Mouse (Mus musculus): ENCODE results near the gene Polh. TPM values are rescaled to one million over a fixed set of nuclear protein-coding genes. Genes with fewer than 3 reads are reported as not detected.

Gene Polh
- total RNA-seq, 1 experiment from 2014 or later = 27.4 TPM

DNA sequence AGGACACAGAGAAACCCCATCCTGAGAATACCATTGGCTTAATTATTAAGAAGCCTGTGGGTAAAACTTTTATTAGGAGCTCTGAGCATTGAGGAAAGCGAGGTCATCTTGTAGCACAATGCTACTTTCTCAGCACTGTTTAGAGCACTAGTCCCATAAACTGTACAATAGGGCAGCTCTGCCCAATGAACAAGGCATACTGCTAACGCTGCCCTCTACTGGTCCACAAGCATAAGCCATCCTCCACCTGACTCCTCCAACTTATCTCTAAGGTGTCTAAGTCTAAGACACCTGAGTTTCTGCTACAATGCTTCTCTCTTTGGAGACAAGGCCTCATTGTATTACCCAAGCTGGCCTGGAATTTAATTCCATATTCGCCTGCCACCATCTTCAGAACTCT is 31.9 kb downstream of the Polh start:
- peak; percentile 64 for ATAC-seq (replicated peaks; ENCODE audit: low read depth, poor library complexity, severe bottlenecking)

DNA sequence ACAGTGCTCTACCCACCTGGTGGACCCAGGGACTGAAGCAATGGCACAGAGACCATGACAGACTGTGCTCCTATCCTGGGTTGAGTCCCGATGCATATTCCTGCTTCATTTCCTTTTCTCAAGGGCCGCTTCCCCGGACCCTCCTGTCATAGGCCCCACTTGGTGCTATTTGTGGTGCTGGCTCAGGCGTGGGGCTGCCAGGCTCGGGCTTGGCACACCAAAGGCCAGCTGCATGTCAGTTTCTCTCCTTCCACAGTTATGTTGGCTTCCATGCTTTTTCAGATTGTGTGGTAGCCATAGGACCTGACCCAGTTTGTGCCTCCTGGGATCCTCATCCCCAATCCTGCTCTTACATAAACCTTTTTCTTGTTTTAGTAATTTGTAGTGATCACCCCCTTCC is 33.7 kb downstream of the Polh start:
- no peak for ATAC-seq (replicated peaks; ENCODE audit: low read depth, poor library complexity, severe bottlenecking)

DNA sequence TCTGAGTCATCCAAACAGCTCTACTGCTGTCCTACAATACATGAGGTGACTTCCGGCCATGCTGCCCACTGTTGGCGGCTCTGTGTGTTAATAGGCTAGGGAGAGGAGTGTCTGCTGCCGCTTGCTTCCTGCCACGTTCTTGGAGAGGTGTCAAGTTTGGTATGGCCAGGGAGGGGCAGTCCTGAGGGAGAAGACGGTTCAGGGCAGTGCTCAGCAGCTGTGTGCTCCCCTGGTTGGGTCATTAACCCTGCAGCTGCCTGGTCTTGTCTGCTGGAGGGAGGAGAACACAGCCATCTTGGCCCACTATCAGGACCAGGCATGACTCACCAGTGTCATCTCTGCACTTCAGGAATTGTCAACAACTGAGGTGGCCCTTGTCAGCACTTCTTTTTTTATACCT is 34.1 kb downstream of the Polh start:
- 0 out of 2 replicates have a peak, but pooled peaks have one; percentile 12 for ATAC-seq (replicated peaks; ENCODE audit: low read depth, poor library complexity, severe bottlenecking)

DNA sequence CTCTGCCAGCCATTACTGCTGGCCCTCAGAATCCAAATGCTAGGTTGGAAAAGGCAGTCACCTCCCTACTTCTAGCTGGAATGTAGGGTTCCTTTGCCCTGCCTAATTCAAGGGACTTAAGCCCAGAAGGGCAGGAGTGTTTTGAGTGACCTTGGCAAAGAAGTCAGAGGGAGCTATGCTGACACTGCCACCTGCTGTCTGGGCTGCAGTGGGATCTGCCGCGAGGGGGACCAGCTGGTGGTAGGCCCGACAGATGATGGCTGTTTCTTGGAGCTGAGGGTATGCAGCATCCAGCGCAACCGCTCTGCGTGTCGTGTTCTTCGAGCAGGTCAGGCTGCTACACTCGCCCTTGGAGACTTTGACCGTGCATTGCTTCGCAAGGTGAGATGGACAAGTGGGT is 35.4 kb downstream of the Polh start:
- ATAC-seq (replicated peaks; ENCODE audit: low read depth, poor library complexity, severe bottlenecking) = no peak

DNA sequence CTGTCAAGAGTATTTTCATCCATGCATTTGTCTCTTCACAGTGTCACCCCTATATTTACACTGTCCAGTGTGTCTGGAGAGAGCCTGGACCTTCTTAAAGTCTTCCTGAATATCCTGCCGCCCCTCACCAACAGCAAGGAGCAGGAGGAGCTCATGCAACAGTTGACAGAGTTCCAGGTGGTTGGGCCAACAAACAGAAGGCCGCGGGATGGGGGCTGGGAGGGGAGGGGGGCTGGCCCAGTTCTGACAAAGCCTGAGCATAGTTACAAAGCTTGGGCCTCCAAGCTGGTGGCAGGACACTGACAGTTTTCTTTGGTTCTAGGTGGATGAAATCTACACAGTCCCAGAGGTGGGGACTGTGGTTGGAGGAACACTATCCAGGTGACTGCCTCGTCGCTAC is 36.2 kb downstream of the Polh start:
- ATAC-seq (replicated peaks; ENCODE audit: low read depth, poor library complexity, severe bottlenecking) = no peak

DNA sequence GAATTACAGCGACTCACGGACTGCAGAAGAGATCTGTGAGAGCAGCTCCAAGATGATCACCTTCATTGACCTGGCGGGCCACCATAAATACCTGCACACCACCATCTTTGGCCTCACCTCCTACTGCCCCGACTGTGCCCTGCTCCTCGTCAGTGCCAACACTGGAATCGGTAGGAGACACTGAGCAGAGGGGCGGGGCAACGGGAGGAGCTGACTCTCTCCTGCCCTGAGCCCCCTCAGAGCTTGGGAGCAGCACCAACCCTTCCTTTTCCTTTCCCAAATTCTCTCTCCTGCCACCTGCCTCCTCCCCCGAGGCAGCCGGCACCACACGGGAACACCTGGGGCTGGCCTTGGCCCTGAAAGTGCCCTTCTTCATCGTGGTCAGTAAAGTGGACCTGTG is 37.0 kb downstream of the Polh start:
- no peak for ATAC-seq (replicated peaks; ENCODE audit: low read depth, poor library complexity, severe bottlenecking)

DNA sequence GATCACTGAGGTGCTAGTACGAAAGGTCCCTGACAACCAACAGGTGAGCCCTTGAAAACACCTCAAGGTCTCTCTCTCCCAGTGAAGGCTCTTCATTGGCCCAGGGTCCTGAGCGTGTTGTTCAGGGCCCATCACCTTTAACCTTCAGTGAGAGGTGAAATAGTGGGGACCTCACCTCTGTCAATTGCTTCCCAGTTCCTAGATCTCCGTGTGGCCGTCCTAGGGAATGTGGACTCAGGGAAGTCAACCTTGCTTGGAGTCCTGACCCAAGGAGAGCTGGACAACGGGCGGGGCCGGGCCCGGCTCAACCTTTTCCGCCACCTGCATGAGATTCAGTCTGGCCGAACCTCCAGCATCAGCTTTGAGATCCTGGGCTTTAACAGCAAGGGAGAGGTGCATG is 37.7 kb downstream of the Polh start:
- ATAC-seq (replicated peaks; ENCODE audit: low read depth, poor library complexity, severe bottlenecking) = no peak

DNA sequence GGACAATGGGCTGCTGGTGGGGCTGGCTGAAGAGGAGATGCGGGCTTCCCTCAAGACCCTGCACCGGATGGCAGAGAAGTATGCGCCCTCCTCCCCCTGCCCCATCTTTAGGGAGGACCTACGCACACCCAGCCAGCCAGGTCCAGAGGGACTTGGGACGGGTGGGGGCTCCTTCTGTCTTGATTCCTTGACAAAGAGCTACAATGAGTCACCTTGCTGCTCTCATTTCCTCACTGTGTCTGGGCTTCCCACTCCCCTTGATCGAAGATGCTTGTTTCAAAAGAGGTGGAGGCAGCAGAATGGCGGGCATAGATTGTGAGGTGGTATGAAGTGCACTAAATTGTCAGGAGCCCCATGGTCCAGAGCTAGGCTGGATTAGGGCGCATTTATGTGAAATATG is 38.1 kb downstream of the Polh start:
- no peak for ATAC-seq (replicated peaks; ENCODE audit: low read depth, poor library complexity, severe bottlenecking)

DNA sequence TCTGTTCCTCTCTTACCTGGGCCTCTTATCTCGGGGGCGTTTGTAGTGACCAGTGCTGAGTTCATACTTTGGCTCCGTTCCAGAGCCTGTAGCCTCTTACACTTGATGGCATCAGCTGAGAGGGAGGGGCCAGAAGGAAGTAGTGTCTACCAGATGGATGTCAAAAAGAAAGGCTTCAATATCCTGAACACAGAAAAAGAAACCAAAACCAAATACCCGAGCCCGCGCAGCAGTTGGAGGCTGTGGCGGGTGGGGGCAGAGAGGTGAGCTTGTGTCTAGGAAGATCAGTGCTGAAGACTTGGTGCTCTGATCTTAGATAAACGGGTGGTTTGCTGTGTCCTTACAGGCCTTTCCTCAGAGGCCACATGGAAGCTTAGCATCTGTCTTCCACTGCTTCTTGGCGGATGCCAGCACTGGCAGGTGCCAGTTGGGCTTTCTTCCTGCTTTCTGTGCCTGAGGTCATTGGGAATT is 39.5 kb downstream of the Polh start:
- ATAC-seq (replicated peaks; ENCODE audit: low read depth, poor library complexity, severe bottlenecking) = 0 out of 2 replicates have a peak, but pooled peaks have one; percentile 14

DNA sequence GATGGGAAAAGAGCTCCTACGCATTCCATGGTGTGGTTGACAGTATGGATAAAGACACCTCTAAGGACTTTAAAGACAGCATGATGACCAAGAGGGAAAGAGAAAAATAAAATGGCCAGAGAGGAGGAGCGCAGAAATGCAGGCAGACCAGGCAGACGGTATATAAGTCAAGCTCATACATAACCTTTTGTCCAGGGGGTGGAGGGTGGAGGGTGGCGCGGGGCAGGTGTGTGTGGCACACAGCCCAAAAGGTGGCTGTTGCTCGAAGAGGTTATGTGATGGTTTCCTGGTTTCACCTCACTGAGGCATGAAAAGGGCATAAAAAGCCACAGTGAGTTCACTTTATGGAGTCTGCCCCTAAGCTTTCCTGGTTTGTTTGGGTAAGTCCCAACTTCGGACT is 39.9 kb downstream of the Polh start:
- no peak for ATAC-seq (replicated peaks; ENCODE audit: low read depth, poor library complexity, severe bottlenecking)

DNA sequence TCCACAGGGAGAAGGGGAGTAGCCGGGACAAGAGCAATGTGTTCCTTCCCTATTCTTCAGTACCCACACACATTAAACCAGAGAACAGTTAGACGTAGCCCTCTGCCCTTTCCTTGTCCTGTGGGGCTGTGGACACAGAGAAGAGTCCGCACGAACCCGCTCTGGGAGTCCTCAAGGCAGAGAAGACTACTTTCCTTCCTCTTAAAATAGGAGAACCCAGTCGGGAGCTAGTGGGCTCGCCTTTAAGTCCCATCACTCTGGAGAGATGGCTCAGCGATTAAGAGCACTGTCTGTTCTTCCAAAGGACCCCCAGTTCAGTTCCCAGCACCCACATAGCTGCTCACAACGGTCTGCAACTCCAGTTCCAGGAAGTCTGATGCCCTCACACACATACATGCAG is 40.7 kb downstream of the Polh start:
- ATAC-seq (replicated peaks; ENCODE audit: low read depth, poor library complexity, severe bottlenecking) = no peak

DNA sequence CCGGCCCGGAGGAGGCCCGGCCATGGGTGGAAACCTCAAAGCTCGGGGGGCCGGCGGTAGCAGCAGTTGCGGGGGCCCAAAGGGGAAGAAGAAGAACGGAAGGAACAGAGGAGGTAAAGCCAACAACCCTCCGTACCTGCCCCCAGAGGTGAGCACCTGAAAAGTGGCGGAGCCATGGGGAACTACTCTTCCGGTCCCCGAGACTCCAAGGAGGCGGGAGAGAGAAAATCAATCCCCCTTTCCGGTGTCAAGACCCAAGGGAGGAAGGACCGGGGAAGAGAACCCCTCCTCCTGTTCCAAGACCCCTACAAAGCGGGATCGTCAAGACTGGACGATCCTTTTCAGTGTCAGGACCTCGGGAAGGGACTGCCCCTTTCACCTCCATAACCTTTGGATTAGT is 41.3 kb downstream of the Polh start:
- no peak for ATAC-seq (replicated peaks; ENCODE audit: low read depth, poor library complexity, severe bottlenecking)

DNA sequence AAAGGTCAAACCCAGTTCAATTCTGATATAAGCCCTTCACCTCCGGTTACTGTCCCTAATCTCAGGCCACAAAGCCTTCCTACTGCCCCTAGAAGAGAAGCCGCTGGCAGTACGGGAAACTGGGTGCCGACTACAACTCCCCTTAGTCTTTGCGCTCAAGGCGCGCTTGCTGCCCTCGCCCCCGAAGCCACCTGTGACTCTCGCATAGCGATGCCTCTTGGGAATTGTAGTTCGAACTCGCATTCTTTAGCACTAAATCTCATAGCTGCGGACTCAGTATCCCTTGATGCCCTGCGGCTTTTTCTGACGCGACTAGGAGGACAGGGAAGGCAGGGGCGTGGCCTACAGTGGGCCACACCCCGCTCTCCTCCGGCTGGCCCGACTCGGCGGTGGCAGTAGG is 41.8 kb downstream of the Polh start, which contains the start of gene Gtpbp2:
Gene Gtpbp2 (plus strand): TSS at position 347 of the 400 bp plus-strand sequence.
- peak; percentile 86 for ATAC-seq (replicated peaks; ENCODE audit: low read depth, poor library complexity, severe bottlenecking)

DNA sequence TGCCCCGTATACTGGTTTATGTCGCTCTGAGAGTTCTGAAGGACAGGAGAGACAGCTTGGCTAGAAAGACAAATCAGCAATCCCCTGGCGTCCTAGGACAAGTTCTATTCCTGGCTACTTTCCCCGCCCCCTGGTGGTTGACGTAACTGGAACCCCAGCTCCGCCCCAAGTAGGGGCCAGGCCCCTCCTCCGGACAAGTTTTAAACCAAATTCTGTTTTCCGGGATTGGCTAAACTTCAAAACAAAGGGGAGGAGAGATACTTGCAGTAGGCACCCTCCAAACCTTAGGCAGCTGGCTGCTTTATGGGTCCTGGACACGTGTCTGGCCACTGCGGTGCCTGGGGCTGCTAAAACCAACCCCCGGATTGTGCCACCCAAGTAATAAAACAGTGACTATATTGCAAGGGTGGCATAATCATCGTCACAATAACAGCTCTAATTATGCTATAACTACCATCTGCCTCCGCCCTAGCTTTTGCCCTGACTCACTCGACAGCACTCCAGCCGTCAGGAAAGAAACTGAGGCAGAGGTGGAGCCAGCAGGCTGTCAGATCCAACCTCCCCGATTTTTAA is 42.3 kb downstream of the Polh start:
- ATAC-seq (replicated peaks; ENCODE audit: low read depth, poor library complexity, severe bottlenecking) = peak; percentile 58

DNA sequence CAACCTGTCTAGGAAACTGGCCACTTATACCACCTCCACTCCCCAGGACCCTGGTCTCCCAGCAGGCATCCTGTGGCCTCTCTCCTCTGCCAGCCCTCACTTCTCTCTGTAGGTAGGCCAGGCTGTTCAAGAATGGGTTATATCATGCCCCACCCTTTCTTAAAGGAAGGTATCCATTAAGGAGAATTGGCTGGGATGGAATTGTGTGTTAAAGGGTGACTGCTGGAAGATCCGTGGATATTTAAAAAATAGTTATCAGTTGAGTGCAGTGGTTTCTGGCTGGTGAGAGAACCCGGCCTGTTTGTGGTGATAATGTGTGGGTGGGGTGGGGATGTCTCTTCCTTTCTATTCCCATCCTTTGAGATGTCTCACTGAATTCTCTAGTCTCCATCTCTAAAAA is 43.2 kb downstream of the Polh start:
- ATAC-seq (replicated peaks; ENCODE audit: low read depth, poor library complexity, severe bottlenecking) = no peak

DNA sequence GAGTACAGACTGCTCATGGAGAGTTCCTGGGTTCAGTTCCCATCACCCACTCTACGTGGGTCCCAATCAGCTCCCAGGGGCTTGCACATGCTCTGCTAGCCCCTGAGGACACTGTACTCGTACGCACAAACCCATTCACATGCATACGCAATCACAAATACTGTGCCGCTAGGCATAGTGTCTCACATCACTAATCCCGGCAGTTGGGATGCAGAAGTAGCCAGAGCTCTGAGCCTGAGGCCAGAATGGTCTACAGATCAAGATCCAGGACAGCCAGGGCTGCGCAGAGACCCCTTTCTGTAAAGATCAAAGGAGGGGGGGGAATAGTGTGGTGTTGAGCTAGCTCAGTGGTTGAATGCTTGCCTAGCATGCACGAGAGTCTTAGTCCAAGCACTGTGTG is 45.3 kb downstream of the Polh start:
- ATAC-seq (replicated peaks; ENCODE audit: low read depth, poor library complexity, severe bottlenecking) = no peak

DNA sequence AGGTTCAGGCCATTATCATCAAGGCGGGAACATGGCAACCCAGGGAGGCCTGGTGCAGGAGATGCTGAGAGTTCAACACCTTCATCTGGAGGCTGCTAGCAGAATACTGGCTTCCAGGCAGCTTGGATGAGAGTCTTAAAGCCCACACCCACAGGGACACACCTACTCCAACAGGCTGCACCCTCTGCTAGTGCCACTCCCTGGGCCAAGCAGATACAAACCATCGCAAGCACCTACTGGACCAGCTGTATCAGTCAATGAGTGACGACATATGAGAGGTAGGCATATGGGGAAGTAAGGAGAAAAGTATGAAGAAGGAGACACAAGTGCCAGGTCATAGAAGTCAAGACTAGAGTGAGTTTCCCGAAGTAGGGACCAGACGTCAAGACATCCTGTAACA is 45.8 kb downstream of the Polh start:
- no peak for ATAC-seq (replicated peaks; ENCODE audit: low read depth, poor library complexity, severe bottlenecking)

DNA sequence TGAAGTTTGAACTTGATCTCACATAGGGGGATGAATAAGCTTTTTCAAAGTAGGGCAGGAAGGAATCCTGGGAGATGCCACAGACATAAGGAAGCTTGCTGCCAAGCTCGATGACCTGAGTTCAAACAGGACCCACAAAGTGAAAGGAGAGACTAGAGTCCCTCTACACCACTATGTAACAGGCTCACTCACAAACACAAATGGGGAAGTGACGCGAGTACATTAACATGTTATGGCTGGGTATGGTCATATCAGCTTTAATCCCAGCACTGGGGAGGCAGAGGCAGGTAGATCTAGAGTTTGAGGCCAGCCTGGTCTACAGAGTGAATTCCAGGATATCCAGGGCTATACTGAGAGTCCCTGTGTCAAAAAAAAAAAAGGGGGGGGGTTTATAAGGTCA is 48.1 kb downstream of the Polh start:
- ATAC-seq (replicated peaks; ENCODE audit: low read depth, poor library complexity, severe bottlenecking) = no peak

DNA sequence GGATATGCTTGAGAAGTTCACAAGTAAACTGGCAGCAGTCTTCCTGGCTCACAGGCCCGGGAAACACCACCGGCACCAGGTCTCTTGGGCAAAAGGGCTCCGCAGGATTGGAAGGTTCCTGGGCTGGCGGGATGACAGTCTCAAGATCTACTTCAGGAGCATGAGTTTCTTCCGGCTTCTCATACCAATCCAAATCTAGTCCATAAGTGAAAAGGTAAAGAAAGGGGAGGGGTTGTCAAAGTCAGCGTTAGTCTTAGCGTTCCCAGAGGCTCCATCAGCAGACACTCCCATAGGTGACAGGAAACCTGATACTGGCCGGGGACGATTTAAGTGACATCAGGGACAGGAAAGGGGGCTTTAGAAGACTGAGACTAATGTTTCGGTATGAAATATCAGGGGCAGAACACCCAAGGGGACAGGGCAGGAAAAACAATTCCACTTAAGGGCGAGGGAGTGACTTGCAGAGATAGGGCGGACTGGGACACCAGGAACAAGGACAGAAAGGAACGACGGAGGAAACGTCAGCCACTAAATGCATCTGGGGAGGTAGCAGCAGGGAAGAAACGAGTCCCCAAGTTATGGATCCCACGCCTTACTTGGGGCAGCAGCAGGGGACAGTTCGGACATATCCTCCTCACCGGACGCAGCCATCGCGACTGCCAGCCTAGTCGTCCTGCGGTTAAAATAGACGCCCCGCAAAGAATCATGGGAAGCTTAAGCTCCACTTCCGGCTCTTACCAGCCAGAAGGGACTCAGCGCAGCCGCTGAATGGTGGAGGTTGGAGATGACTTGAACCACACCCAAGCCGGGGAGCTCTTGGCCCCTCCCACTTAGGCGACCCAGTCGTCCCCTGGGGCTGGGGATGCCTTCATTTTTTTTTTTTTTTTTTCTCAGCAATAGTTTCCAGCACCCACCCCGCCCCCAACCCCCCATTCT is 49.3 kb downstream of the Polh start, which contains the start of gene Mad2l1bp:
Gene Mad2l1bp (minus strand): TSS at position 707 of the 936 bp plus-strand sequence.
- peak; percentile 98 for ATAC-seq (replicated peaks; ENCODE audit: low read depth, poor library complexity, severe bottlenecking)

DNA sequence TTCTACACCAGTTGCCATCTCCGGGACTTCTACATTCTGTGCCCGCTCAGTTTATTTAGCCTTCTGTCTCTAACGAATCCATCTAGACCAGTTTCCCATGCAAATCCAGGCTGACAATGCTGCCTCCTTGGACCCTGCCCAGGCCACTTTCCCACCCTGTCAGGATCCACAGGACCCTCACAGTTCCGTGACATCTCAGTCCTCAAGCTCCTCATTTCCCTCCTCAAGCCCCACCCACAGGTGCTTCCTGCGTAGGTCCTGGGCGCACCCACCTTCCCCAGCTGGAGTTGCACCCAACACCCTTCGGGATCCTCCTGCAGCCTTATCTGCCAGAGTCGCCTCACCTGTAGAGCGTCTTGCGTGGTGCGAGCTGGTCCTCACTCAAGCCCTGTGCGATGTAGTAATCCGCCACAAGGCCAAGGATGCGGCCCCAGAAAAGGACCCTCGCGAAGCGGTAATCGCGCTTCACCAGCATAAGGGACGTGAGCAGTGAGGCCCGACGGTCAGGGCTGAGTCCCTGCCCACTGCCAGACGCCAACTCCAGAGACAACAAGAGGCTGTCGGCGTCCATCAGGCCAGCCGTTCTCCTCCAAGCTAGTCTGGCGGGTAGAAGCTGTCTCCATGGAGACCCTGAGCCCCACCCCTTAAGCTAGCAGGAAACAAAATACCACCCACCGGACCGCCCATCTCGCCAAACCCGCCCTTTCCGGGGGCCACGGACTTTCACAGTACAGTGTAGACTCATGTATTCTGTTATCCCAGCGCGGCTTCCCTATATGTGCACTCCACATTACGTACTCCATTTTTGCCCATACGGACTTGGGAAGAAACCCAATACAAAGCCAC is 58.6 kb downstream of the Polh start, which contains the start of gene Rsph9:
Gene Rsph9 (minus strand): TSS at position 639 of the 846 bp plus-strand sequence.
- ATAC-seq (replicated peaks; ENCODE audit: low read depth, poor library complexity, severe bottlenecking) = peak; percentile 95

All from common myeloid progenitor, adult 5-6 weeks (primary cell).